Mouse (Mus musculus): Measurements from ENCODE around the gene Pmpca.

The Pmpca gene

DNA sequence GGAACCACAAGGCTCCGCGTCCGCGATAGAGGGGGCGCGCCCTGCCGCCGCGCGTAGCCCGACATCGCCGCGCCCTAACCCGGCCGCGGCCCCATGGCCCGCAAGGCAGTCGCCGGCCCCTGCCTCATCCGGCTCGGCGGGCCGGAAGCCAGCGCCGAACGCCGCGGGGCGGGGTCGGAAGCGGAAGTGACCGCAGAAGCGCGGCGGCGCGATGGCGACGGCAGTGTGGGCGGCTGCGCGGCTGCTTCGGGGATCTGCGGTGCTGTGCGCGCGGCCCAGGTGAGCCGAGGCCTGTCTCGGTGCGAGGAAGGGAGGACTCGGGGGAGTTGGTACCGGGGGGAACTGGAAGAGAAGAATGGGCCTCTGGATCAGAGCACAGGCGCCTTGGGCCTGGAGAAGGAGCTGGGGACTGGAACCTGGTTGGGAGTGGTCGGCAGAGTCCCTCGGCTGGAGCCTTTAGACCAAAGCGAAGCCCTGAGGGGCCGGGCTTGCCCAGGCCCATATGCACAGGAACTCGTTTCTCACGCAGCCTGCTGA is at the start of gene Pmpca, which contains the start of gene Entr1:
Pmpca (plus strand) TSS at position 186 of the 537 bp plus-strand sequence.
Entr1 (minus strand) TSS at position 163 of the 537 bp plus-strand sequence.
- peak; percentile 90 for DNase-seq

DNA sequence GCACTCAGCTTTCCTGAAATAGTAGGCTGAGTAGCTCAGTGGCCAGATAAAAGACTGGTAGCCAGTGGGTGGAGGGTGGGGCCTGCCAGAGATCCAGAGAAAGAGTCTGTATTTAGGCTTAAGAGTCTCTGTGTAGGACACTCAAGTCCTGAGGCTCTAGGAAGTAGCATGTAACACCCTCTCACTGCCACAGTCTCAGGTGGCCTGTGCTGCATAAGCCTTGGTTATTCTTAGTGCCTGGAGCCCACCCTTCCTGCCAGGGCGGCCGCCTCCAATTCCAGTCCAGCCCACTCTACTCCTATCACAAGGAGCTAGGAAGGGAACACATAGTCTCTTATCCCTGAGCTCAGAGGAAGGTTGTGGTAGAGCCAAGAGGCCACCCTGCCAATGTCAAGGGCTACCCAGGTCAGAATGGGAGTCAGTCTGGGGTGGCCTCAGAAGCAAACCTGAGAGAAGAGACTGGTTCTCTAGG is 47.6 kb upstream of the Pmpca start:
- peak; percentile 59 for DNase-seq

DNA sequence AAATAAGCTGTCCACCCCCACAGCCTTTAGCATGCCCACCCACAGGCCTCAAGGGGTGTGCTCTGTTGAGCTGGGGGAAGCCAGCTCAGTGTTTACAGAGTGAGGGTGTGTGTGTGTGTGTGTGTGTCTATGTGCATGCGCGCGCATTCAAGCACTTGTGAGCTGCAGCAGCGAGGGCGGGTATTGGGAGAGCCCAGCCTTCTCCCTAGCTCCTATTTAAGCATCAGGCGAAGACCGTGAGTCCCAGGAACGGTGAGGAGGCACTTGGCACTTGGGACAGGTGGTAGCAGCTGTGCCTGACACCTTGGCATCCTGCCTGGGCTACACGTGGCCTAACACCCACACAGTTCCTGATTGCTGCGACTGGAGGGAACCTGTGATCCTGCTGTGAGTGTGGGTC is 47.1 kb upstream of the Pmpca start:
- peak; percentile 88 for DNase-seq

DNA sequence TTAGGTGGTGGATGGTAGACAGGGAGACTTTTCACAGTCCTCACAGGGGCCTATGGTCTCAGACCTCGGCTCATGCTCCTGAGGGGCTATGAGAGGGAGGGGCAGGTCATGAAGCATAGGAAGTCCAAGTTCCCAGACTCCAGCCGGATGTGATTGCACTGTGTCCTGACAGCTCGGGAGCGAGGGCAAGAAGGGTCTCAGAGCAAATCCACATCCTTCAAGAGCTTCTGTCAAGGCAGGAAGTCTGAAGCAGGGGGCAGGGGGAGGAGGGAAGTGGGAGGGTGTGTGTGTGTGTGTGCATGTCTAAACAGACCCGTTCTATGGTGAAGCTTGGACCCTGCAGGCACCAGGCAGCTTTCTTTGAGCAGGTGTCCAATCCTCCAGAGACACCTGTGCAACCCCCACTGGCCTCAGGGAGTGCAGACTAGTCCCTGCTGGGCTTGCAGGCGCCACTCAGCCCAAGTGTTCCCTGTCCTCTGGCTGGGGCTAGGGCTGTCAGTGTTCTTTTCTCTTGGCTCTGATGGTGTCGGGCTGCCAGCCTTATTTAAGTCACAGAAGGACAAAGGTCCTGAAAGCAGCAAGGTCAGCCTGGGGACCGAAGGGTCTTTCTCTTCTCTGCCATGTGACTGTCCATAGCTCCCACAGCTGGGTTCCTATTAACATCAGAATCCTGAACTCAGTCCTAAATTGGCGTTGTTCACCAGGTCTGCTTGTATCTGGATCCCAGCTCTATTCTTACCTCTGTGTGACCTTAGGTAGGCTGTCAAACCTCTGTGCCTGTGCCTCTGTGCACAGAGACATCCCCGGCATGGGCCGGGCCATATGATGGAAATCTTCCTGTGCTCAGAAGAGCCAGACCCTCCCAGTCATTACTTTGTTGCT is 46.3 kb upstream of the Pmpca start:
- DNase-seq = no peak

DNA sequence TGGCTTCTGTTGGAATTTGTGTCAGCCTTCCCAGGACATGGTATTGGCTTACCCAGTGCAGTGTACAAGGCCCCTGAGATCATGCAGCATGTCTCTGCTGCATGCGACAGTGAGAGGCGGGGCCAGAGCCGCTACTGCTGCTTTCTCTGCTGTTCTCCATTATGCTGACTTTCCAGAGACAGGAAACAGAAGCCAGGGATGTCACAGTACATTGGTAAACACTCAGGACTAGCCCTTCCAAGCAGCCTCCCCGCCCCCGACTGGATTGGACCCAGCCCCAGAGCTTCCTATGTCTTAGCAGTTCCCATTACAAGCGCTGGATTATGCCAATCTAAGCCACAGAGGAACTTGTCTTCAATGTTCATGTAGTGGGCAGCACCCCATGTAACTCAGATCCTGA is 40.9 kb upstream of the Pmpca start:
- DNase-seq = no peak

DNA sequence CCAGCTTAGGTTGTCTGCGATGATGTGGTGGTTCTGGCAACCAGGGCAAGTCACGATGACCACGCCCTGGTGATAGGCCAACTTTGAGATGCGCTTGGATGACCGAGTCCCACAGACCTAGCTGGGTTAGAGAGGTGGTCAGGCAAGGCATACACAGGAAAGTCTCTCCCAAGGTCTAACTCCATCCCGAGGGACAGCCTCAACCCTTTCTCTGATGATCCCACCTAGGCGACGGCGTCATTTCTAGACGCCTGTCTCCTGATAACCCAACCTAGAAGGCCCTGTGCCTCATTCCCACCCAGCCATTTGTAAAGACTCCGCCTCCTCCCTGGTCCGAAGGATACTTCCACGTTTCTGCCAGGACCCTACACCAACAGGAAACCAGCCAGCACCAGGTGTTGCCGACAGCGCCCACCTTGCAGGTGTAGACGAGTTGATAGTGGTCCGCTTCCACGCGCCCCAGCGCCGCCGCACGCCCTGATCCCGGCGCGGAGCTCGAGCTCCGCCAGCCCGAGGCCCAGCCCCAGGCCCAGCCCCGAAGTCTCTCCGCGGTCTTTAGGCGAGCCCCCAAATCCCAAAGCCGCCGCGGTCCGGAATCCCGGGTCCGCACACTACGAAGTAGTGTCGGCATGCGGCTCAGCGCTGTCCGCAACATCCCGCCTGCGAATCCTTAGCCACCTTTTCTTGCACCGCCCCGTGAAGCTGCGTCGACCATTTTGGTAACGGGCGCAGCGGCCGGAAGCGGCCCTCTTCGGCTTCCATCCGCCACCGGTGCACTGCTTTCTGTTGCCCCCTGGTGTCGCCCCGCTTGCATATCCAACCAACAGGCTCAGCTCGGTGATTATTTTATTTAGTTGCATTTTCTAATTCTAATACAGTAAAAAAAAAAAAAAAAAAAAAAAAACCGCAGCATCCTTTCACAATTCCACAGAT is 37.5 kb upstream of the Pmpca start, which contains the start of gene Dnlz:
Dnlz (minus strand) TSS at position 753 of the 933 bp plus-strand sequence.
- DNase-seq = peak; percentile 95

DNA sequence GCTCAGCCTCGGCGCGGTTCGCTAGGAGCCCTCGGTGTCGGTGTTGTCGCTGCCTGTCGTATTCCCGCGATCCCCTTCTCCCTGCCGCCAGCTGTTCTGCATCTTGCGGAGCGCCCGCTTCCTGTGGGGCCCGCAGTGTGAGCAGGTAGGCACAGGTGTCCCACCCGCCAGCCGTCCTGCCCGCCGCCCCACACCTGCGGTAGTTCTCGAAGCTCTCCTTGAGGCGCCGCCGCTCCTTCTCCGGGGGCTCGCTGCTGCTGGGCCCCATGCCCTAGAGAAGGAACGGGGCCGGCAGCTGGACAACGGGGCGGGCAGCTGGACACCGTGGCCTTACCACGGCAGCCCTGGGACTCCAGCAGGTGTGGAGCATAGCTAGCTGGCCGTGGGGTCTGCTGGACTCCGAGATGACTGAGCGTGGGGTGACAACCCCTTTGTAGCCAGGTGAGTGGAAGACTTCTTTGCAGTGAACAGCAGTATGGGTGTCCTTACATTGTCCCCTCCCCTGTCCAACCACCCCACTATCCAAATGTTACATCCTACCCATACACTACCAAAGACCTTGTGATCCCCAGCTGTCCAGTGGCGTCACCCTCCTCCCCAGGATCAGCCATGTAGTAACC is 36.7 kb upstream of the Pmpca start:
- peak; percentile 41 for DNase-seq

DNA sequence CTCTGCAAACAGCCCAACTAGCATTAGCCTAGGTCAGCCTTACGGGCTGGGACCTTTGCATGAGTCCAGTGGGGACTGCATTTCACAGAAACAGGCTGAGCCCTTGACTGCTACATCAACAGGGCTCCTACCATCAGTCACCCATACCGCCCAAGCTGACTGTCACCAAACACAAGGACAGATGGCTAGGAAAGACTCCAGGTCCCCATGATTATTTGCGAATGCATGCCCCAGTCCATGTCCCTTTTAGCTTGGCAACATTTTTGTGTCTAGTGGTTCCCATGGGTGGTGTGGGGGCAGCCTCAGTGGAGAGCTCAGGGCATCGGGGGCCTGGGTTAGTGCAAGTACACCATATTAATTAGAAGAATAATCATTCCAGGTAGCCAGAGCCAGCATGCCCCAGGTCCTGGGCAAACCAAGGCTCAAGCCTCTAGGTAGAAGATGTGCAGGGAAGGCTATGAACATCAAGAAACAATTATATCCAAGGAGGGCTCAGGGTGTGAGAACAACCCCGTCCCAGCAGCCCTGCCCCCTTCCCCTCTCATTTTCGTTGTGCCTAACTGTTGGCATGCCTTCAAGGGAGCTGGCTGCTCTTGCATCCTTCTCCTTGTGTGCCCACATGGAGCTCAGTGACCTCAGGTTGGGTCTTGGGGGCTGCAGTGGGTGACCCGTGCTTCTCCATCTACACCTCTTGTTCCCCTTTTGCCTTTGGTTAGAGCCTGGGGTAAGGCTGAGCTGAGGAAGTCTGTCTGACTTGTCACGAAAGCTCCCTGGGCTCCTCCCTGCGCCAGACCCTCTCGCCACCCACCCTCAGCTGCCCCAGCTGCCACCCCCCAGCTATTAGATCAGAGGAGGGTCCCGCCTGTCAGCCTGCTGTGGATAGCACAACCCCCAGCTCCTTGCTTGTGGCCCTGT is 35.8 kb upstream of the Pmpca start:
- DNase-seq = no peak

DNA sequence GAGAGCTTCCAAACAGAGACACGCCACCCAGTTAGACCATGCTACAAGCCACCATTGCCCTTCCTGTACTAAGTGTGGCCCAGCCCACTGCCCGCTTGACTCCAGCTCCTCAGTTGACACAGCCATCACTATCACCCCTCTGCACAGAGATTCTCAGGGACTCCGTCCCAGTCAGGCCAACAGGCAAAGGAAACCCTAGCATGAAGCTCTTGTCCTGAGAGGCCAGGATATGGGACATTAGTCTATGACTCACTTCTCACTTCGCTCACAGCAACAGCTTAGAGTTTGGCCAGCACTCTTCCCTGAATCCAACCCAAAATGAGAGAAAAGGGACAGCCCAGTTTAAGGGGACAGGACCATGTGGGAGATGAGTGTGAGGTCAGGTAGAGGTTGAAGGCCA is 34.7 kb upstream of the Pmpca start:
- DNase-seq = no peak

DNA sequence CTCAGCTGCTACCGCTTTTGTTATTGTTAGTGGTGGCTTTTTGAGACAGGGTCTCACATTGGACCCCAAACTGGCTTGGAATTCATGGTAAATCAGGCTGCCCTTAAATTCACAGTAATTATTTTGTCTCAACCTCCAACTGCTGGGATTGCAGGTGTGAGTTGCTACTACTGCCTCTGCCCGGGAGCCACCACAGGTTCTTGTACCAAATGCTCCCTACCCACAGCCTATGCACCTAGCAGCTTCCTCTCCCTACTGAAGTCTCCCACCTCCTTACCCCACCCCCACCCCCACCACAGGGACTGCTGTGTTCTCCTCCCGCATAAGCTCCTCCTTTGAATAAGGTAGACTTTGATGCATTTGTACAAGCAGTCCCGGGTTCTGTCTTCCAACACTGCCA is 32.9 kb upstream of the Pmpca start:
- DNase-seq = no peak

DNA sequence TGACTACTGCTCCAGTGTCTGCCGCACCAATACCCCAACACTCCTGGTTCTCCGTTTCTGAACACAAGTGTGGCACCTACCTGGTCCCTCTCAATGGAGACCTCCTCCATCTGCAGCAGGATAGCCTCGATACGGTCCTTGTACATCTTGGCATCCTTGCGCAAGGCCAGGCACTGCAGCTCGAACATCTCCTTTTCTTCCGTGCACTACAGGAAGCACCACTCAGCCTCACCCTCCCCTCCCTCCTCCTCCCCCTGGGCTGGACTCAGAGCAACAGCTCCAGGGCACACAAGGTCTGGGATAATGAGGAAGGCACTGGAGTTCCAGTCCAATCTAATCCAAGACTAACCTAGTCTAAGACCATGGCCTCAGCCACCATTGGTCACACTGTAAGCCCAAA is 32.5 kb upstream of the Pmpca start:
- no peak for DNase-seq

DNA sequence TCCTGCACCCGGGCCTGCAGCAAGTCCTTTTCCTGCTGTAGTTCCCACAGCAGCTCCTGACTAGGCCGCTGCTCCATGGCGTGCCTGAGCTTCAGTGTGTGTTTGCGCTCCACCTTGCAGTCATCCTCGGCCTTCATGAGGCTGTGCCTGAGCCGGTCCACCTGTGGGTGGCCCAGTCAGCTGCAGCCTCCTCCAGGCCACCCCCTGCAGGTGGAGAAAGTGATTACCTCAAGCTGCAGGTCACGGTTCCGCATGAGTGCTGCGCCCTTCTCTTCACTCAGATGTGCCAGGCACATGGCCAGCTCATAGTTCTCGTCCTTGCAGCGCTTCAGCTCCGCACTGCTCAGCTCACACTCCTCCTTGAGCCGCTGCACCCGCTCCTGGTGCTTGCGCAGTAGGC is 31.7 kb upstream of the Pmpca start:
- DNase-seq = no peak

DNA sequence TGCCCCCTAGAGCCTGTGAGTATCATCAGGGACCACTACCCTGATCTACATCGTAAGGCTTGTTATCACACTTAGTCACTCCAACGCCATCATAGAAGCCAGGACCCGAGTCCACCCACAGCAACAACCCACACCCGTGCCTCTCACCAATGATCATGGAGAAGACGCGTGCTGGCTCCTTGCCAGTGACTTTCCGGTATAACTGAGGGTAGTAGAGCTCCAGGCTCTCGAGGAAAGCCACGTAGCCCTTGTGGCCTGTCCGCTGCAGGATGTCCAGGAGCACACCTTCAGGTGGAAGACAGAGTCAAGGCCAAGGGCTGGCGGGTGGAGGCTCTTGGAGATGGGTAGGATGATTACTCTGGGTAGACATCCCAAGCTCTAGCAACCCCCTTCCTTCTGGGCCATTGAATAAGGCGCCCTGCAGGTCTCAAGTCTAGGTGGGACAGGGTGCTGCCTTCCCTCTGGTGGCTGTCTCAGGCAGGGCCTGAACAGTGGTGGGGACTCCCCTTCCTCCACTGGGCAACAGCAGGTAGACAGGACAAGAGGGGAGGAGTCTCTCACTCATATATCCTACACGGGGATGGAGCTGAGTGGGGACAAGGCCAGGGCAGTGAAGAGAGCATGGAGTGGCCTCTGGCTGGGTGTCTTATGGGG is 30.3 kb upstream of the Pmpca start:
- DNase-seq = no peak

DNA sequence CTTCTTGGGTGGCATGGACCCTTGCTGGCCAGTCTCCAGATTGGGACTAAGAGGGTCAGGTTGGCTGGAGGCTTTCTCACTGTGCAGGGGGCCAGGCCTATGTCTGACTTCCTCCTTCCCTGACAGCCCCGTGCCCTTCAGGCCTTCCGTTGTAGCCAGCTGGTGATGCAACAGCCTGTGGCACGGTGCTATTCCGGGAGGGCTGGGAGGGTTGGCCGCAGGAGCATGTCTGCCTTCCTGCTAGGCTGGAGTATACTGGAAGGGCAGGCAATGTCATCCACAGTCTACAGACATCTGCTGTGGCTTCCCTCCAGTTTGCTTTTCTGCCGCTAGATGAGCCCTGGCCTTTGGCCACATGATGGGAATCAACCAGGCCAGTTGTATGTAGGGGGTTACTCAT is 29.2 kb upstream of the Pmpca start:
- no peak for DNase-seq

DNA sequence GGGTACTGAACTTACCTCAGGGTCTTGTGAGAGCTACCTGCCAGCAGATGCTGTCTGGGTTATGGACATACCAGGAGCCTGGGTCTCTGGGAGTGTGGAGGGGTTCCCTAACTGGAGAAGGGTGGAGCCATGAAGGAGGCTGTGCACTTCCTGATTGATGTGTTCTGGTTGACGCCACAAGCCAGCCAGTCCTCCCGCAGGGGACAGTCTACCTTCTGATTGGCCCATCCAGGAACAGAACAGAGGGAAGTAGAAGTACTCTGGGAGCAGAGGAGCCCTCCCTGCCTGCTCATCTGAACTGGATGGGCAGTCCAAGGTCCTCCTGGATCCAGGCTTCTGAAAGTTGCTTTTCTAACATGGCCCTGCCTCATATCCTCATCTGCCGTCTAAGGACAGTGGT is 28.4 kb upstream of the Pmpca start, which contains the start of gene Card9:
Card9 (minus strand) TSS at position 147 of the 400 bp plus-strand sequence.
- no peak for DNase-seq

DNA sequence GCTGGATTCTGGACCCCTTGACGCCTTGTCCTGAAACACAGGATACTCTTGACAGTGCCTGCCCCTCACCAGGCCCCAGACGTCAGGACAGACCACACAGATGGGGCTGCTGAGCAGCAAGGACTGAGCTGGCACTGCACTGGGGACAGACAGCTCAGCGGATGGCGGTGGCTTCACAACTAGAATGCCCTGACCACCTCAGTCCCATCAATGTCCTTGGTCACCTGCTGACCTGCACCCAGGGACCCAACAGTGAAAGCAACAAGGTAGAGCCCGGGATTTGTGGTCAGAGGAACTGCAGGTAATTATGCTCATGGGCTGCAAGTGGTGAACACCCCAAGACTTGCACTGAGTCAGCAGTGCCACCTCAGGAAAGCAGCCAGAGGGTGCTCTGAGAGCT is 26.1 kb upstream of the Pmpca start:
- DNase-seq = no peak

DNA sequence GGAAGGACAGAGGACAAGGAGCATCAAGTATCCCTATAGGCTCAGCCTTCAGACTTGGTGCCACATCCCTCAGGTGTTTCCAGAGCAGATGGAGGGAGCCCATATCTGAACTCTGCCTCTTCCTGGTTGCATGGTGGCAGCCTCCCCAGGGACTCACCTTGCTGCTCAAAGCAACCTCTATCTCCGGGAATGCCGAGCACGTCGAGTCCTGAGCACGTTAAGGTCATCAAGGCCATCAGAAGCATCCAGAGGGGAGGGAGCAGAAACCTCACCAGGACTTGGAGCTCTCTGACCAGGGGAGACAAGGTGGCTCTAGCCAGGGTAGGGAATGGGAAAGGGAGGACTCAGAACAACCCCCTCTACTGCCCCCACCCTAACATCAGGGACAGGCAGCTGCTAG is 25.7 kb upstream of the Pmpca start:
- DNase-seq = no peak

DNA sequence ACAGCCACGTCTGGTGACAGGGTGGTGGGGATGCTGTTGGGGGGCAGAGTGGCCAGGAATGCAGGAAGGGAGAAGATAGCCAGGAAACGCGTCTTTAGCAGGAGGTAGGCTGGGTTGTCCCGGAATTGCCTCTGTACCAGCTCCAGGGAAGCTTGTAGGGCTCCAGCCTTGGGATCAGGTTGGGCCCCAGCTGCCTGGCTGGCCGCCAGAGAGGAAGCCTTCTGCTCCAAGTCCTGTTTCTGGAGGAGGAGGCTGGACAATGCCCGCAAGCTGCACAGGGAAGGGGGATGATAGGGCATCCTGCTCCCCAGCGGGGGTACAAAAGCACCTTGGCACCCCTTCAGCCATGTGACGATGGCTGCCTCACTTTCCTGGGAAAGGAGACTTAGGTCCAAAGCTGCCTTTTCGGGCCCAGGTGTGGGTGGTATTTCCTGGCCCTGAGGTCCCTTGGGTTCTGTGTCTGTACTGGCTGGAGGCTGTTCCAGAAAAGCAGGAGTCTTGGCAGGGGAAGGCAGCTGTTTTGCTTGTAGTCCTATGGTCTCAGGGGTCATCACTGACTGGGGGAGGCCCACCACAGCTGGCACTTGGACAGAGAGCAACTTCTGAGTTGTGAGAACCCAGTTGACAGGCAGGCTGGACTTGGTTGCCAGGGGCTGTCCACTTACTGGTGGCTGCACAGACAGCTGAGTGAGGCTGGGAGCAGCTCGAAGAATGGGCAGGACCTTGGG is 24.2 kb upstream of the Pmpca start:
- no peak for DNase-seq

DNA sequence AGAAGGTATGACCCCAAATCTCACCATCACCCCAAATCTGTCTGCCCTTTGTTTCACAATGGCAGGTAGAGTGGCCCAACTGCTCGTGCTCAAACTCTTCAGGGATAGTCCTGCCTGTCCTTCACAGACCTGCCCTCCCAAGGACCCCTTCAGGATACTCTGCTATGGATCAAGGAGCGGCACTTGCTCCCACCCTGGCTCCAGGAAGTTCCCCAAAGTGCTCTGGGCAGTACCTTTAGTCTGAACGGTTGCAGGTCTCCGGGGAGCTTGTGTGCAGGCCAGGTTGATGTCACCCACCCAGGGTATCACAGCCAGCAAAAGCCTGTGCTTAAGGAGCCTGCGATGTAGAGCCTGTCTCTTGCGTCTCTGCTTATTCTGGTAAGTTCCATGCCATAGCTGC is 21.2 kb upstream of the Pmpca start:
- DNase-seq = no peak

DNA sequence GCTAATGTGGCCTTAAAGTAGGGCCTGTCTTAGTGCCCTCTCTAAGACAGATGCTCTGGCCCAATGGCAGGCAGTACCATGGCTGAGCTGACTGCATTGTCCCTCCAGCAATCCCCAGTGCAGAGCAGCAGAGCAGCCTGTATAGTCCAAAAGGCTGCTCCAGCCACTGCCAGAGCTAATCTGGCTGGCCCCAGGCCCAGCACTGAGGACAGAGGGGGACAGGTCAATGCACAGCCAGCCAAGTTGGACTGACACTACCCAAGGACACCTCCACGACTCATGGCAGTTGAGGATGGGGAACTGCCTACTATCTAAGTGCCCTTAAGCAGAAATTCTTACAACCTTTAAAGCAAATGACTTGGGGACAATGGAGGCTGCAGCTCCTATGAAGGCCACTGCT is 20.6 kb upstream of the Pmpca start:
- no peak for DNase-seq
